Mouse (Mus musculus) left cerebral cortex, postnatal 4 days (tissue): ENCODE results near the gene BC034090. TPM values are rescaled to one million over a fixed set of nuclear protein-coding genes. Genes with fewer than 3 reads are reported as not detected.

Source experiments
- DNase-seq: peaks from one replicate; pipeline ENCODE4 v3.0.0-alpha.2; 2022
- intact Hi-C: fragments of 180-260 bp; cut with DNase I; formaldehyde crosslinking; loops from one replicate; pipeline ENCODE4 v1.15.1; 2025
- total RNA-seq, 2 experiments: library from RNA; stranded (reverse); gene quantifications; 2 replicates each; pipeline ENCODE4 v1.2.3; 2021

Gene BC034090
- total RNA-seq, 2 experiments from 2014 or later: 3.3 to 7.7 TPM

DNA sequence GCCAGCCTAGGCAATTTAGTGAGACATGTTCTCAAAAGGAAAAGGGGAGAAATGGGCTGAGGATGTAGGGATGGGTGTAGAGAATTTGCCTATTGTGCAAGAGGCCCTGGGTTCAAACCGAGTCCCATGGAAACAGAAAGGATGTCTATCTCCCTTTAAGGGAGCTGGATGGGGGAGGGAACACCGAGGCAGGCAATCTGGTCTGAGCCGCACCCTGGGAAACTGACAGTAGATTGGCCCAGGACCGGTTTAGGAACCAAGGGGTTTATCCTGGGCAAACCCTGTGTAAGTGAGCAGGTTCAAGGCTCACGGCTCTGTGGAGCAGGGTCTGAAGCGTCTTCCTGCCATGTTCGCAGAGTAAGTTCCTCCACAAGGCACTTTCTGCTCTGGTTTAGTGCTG is 1.3 kb upstream of the BC034090 start:
- intact Hi-C loops: no loop called here
- no peak for DNase-seq

DNA sequence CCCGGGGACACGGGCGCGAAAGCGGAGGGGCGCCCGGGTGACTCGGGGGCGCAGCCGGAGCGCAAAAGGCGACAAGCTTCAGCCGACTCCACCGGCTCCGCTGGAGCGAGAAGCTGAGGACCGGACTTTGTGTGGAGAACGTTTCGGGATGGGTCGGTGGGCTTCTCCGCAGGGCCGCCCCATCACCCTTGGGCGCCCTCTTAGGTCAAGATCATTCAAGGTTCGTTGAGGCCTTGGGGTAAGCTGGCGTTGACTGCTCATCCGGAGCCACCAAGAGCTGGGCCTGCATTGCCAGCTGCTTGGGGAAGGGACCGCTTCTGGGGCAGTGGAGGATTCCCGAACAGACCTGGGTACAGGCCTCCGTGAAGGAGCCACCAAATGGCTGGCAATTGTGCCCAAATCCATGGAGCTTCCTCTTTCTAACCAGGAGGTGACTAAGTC is 547 bp upstream of the BC034090 start:
- intact Hi-C loops: no loop called here
- DNase-seq: no peak

DNA sequence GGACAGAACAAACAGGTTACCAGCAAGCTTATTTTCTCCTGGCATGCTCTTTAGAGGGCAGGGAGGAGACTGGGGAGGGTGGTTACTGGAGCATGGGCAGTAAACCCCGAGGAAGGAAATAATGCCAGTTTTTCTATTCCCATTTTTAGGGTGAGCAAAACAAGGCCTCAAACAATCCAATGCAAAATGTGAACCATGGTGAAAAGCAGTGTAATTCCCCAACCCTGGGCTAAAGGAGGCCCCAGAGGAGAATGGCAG is 1.8 kb downstream of the BC034090 start:
- intact Hi-C loops: no loop called here
- no peak for DNase-seq

DNA sequence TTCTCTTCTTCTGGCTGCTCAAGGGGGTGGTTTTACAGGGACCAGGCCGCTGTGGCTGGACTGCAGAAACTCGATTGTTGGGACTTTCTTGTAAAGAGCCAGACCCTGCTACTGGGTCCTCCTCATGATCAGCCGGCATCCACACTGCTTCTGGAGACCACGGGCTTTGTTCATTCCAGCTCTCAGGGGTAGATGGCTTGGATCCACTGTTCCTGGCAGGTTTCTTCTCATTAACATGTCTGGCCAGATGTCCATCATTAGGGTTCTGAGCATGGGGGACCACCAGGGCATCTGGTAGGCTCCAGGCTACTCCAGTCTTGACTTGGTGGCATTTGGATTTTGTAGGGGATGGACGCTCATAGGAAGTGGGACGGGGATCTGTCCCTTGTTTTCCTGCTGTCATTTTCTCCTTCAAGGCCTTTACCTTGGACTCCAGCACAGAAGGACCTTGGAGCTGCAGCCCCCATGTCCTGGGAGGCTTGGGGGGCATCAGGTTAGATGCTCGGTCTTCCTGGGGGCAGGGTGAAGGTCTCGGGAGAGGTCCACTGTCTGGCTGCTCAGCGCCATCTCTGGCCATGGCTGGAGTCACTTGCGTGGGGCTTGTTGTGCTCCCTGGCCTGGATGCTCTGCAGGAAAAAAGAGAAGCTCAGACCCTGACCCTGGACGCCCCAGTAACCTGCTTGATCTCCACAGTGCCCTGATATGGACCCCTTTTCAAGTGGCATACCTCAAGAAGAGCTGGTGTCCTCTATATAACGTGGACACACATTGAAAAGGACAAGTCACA is 2.4 kb downstream of the BC034090 start:
- intact Hi-C loops: no loop called here
- no peak for DNase-seq

DNA sequence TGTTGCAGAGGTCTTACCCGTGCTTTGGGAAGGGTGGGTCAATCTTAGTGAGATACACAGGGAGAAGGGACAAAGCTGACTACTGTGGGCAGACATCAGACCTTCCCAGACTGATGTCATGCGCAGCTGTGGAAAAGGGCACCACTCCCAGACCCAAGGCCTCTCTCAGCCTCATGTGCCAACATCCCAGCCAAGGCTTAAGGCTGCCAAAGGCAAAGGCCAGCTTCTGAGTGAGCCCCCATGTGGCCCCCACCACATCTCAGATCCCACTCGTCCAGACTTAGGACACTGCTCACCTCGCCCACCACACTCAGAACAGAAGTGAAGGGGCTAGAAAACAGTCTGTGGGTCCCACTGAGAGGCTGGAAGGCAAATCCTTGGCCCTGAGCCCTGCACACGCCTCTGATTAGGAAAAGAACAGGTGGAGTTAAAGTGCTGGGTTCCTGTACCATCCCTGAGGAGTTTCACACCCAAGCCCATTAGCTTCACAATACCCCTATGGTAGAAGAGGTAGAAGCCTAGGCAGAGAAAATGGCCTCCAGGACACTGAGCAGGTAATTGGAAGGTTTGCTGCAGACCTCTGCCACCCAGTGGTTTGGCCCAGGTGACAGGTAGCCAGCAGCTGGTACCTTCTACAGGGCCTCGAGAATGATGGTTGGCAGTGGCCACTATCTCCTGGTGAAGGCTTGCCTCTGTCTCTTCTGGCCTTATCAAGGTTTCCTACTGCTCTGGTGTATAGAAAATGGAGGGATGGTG is 4.1 kb downstream of the BC034090 start:
- intact Hi-C loops: no loop called here
- no peak for DNase-seq

DNA sequence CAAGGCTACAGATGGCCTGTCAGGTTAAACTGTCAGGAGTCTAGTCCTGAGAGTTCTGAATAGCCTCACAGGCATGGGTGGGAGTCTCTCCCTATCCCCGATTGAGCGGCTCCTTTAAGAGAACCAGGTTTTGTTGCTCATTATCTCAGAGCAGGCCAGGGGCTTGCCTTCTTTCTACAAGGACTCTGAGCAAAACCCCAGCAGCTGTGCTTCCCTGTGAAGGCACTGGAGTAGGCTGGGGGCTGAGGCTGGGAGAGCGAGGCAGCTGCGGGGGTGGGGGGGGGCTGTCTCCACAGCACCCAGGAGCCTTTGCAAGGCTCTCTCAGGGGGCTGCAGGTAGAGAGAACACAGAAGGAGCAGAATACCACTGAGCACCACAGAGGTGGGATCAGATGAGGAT is 5.1 kb downstream of the BC034090 start:
- intact Hi-C loops: no loop called here
- DNase-seq: no peak

DNA sequence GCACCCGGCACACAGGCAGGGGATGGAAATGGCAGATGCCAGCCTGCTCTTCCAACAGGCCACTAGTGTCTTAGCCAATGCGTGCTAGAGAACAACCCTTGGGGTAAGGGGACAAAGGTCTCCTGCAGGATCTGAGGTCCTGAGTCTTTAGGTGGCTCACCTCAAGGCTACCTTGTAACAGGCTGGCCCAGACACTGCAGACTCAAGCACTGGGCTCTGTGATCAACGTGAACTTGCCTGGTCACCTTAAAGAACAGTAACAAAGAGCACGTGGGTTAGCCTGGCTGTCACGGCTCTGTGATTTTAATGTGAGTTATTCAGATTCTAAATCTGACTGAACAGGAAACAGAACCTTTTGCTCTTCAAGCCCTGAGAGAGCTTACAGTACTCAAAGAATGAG is 6.1 kb downstream of the BC034090 start:
- intact Hi-C loops: no loop called here
- no peak for DNase-seq

DNA sequence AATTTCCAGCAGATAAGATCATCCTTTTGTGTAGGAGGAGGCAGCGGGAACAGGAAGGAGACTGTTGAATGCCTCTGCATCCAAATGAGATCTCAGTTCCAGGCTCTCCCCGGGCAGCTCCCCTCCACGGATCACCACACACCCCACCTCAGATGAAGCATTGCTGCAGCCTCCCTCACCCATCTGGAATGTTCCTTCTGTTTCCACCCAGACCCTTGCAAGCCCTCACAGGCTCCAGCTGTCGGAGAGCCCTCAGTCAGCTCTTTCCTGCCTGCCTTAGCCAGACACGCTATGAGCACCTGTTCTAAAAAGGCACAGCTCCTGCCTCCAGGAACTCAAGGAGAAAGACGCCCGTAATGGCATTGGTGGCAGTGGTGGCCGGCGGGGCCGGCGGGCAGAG is 6.9 kb downstream of the BC034090 start:
- intact Hi-C loops: no loop called here
- no peak for DNase-seq

DNA sequence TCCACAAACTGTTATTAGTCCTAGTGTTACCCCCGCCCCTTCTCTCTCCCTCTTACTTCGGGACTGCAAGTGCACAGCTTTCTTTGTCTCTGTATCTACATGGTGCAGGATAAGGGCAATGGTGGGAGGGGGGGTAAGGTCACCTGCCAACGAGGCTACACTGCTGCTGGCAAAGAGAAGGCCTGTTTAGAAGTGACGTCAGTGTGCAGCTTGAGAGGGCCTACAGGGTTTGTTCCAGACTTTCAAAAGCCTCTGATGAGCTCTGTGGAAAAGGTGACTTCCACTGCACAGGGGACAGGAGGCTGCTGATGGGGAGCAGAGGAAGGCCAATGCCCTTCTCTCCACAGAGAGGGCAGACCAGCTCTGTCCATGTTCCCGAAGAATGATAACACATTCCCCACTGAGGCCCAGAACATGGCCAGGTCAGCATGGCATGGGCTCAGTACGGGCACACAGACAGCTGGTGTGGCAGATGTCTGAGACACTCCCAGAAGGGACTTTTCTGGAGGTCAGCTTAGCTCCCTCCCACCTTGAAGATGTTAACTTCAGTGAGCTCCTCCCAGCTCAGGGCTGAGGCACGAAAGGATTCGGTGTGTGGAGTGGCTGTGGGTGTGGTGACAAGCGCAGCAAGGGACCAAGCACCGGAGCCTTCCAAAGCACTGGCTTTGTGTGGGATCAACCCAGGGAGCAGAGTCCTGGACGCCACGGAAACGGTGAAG is 7.8 kb downstream of the BC034090 start:
- DNase-seq: no peak
- intact Hi-C loops: no loop called here

DNA sequence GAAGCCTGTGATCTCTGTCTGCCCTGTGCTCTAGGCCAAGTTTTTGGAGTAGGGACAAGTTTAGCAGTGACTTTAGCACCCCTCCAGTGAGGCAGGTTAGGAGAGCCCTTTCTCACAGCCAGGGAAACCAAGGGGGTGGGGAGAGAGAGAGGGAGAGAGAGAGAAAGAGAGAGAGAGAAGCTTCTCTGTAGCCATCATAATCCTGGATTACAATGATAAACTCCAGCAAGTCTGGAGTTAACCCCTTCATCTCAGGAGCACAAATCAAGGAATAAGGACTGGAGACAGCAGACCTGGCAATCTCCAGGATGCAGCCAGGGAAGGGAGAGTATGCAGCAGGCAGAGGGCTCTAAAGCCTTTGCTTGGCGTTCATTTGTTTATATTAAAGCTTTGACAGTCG is 8.6 kb downstream of the BC034090 start:
- DNase-seq: no peak
- intact Hi-C loops: no loop called here

DNA sequence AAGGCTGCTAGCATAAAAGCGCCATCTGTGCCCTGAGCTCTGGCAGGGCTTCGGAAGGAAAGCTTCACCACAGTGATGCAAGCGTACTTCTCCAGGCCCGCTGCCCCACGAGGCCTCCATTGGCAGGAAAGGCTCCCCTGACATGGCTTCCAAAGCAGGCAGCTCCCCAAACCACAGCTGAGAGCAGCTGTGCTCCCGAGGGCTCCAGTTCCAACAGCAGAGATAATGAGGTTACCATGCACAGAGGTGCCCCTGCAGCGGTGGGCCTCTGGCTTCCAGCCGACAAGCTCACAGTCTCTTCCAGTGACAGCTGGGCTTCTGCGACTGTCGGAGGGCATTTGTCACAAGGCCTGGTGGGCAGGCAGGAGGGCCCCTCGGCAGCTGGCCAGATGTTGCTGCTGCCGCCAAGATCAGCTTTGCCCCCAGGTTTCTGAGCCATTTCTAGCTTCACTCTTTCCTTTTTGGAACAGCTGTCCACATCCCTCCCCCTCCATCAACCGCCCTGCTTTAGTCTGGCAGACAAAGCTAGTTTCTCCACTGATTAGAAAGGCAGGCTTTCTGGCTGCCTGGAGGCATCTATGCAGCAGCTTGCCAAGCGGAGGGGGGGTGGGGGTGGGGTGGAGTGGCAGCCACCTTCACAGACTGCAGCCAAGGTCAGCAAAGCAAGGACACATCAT is 10.2 kb downstream of the BC034090 start:
- DNase-seq: peak; percentile 86
- intact Hi-C loops: no loop called here

DNA sequence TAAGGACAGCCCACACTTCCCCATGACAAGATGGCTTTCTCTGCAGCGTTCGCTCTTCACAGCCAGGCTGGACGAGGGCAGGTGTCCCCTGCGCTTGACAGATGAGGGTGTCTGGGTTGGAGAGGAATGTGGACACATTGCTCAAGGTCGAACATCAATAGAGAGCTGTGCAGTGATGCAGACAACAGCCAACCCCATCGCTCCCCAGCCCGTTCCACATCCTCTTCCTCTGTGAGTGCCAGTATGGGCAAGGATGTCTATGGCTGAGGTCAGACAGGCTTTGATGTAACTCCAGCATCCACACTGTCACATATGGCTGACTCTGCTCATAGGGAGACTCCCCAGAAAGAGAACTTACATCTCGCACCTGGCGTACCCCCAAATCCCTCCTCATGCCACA is 10.9 kb downstream of the BC034090 start:
- intact Hi-C loops: no loop called here
- no peak for DNase-seq

DNA sequence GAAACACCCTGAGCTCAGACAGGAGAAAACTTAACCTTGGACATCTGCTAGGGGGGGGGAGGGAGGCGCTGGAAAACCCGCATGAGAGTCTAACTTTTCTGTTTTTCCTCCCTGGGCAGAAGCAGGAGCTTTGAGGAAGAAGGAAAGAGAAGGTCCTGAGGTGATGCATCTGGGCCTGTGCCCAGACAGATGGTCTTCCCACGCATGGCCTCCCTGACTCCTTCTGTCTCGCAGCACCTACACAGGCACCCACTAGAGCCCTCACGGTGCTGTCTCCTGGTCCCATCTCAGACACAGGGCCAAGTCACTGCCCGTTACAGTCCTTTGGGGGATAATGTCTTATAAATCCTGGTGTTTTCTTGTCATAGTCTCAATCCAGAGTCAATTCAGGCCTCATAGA is 11.5 kb downstream of the BC034090 start:
- peak; percentile 67 for DNase-seq
- intact Hi-C loops: no loop called here

DNA sequence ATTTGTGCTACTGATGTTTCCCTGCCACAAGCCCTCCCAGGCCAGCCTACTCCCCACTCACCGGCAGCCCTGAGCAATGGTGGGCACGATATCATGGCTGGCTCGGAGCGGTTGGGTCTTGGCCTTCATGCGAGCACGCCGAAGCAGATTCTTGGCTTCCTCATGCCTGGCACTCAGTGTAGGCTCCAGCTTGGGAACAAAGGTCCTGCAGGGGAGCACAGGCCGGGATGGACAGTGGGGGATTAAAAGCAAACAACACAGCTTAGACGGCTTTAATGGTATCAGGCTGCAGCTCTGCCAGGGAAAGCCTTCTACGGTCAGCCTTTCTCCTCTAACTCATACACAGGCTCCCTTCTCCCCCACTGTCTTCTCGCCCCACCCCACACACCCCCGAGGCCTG is 11.9 kb downstream of the BC034090 start:
- DNase-seq: peak; percentile 70
- intact Hi-C loops: no loop called here

DNA sequence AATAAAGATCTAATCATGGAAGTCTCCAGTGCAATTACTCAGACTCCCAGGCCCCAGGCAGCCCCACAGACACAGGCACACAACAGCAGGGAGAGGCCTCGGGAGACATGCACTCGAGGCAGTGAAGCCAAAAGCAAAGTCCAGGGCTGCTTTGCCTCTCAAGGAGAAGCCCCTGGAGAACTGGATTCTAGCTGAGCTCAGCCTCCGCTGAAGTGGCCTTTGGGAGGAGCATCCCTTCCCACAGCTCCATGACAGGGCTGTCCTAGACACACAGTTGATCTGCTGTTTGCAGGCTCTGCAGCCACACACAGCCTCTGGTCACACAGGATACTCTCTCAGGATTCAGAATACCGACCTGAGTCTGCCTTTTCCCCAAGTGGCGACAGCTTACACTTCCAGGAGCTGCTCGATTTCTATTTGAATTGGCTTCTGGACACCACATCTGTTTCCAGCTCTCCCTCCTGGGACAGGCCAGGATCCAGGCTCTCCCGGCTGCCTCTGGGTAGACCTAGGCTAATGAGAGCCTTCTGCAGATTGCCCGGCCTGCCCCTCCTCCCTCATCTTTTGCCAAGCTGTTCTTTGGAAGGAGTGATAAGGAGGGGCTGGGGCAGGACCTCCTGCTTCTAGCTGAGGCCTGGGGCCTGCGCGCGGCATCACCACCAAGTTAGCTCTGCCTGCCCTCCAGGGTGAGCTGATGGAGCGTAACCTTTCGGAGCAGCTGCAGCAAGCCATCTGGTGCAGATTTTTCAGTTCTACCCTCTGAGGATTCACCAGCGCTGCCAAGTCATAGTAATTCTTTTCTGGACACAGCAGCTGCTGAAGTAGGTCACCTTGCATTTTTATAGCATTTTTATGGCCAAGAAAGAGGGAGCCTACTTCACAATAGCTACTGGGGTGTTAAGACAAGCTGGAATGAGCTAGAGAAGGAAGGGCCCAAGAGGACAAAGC is 14.5 kb downstream of the BC034090 start:
- DNase-seq: peak; percentile 80
- intact Hi-C loops: no loop called here

DNA sequence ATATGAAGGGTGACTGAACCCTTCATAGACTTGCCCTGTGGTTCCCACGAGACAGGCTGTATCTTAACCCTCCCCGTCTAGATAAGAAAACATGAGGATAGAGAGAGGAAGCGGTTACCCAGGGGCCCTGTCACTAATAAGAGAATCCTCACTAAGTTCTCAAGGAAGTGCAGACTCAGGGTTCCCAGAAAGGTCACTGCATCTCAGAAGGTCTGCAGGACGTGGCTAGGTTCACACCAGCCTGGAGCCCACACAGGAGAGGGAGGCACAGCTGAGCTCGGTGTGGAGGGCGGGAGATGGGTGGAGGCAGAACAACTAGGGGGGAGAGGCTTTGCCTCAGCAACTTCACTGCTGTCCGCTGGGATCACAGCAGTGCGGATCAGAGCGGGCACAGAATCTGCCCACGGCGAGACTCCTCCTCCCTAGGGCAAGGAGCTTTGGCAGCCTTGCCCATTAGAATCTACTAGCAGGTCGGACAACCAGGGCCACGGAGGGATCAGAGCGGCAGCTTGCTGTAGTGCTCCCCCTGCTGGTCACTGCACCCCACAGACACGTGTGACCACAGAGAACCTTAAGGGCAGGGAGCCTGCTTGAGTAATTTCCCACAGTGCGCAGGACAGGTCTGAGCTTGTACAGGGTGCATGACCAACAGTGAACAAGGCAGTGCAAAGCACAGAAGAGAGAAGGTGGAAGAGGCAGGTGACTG is 20.2 kb downstream of the BC034090 start:
- peak; percentile 91 for DNase-seq
- intact Hi-C loops: loop anchor here (5.0 kb wide), 1 partner anchor 58 kb away; no protein-coding TSS in a partner anchor

DNA sequence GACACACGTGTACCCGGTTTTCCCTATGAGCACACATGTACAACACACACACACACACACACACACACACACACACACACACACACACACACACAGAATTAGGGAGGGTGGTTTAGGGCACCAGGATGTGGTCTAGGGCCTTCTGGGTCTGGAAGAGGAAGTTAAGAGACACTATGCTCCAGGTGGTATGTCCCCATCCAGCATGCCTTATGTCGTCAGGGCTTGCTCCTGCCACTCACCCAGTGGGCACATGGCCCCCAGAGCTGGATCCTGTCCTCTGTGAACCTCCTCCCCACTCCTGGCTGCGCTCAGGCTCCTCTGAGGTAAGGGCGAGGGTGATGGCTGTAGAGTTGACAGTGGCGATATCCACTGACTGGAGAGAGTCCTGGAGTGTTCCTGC is 21.2 kb downstream of the BC034090 start:
- intact Hi-C loops: loop anchor here (5.0 kb wide), 1 partner anchor 59 kb away; no protein-coding TSS in a partner anchor
- DNase-seq: no peak

DNA sequence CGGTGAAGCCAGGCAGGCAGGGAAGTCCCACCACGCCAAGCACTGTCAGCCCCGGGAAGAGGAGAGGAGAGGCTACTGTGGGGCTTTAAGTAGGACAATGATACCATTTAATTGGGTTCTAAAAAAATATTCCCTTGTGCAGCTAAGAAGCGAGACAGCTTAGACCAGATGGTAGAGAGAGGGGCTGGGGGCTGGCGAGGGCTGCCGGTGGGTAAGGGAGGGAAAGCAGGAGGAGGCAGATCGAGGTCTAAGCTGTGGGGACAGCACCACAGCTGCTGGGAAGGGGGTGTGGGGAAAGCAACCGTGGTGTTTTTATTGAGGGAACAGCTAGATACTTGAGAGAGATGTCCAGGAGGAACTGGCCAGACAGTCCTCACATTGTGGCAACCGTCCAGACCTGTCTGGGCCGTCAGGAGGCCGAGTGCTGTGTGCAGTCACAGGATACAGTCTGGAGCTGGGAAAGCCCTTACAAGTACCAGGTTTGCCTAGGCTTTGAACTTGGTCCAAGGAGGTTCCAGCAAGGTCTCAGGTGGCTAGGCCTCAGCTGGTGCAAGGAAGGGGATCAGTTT is 22.1 kb downstream of the BC034090 start:
- intact Hi-C loops: loop anchor here (5.0 kb wide), 1 partner anchor 60 kb away; no protein-coding TSS in a partner anchor
- peak; percentile 64 for DNase-seq

DNA sequence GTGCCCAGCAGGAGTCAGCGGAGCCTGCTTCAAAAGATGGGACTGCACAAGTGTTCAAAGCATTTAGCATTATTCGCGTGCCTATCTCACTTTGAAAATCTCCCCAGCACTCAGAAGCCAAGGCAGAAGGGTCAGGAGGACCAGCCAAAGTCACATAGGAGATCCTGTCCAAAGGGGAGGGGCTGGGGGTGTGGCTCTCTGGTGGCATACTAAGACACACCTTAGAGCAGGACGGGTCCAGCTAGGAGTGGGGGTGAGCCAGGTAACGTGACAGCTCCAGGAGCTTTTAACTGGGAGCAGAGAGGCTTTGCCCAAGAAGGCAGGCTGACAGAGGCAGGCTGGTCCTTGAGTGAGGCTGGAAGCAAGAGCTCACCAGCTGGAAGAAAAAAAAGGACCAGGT is 25.3 kb downstream of the BC034090 start:
- DNase-seq: no peak
- intact Hi-C loops: loop anchor here (5.0 kb wide), 1 partner anchor 192 kb away; no protein-coding TSS in a partner anchor
